Mouse (Mus musculus) right cerebral cortex, postnatal 14 days (tissue): Measurements from ENCODE around the gene Ninl.
A peak's percentile ranks its signal among the peaks of the same experiment; 100 is the strongest.

Experiments used
- DNase-seq: peaks from one replicate; pipeline ENCODE4 v3.0.0; 2022

Ninl gene

GRCm38 (mm10) chr2:151039232-151039695, at the start of gene Ninl, which contains the start of gene Nanp:
Gene Ninl, minus strand, starts transcription at chr2:151039382.
Gene Nanp, minus strand, starts transcription at chr2:151039398.
- peak; percentile 91 for DNase-seq

- no peak for DNase-seq
Observed at GRCm38 (mm10) chr2:151056637-151057036, 17.5 kb upstream of the Ninl start.

- DNase-seq, result no peak
Observed at GRCm38 (mm10) chr2:151040411-151040810, 1.2 kb upstream of the Ninl start.

- no peak for DNase-seq
Observed at GRCm38 (mm10) chr2:151039726-151040125, 544 bp upstream of the Ninl start.

- no peak for DNase-seq
Observed at GRCm38 (mm10) chr2:151038811-151039222, 365 bp downstream of the Ninl start.

GRCm38 (mm10) chr2:151037876-151038552, 1.2 kb downstream of the Ninl start:
- DNase-seq, result no peak

- DNase-seq, result no peak
Observed at GRCm38 (mm10) chr2:151037292-151037691, 1.9 kb downstream of the Ninl start.

GRCm38 (mm10) chr2:151036721-151037120, 2.5 kb downstream of the Ninl start:
- DNase-seq, result no peak

GRCm38 (mm10) chr2:151034435-151034834, 4.7 kb downstream of the Ninl start:
- DNase-seq, result no peak

GRCm38 (mm10) chr2:151021158-151021557, 18.0 kb downstream of the Ninl start:
- no peak for DNase-seq

GRCm38 (mm10) chr2:151015316-151015715, 23.9 kb downstream of the Ninl start:
- no peak for DNase-seq

- no peak for DNase-seq
Observed at GRCm38 (mm10) chr2:151011273-151011672, 27.9 kb downstream of the Ninl start.

- DNase-seq, result no peak
Observed at GRCm38 (mm10) chr2:151009515-151010085, 29.6 kb downstream of the Ninl start.

GRCm38 (mm10) chr2:151008939-151009509, 30.2 kb downstream of the Ninl start:
- peak; percentile 81 for DNase-seq

GRCm38 (mm10) chr2:151008517-151008932, 30.7 kb downstream of the Ninl start:
- DNase-seq, result no peak

GRCm38 (mm10) chr2:151008006-151008405, 31.2 kb downstream of the Ninl start:
- DNase-seq, result no peak

GRCm38 (mm10) chr2:151006281-151006945, 32.8 kb downstream of the Ninl start:
- DNase-seq, result no peak

GRCm38 (mm10) chr2:151004390-151004789, 34.8 kb downstream of the Ninl start:
- no peak for DNase-seq

- no peak for DNase-seq
Observed at GRCm38 (mm10) chr2:151003796-151004195, 35.4 kb downstream of the Ninl start.

- no peak for DNase-seq
Observed at GRCm38 (mm10) chr2:151001619-151002175, 37.5 kb downstream of the Ninl start.

- peak; percentile 59 for DNase-seq
Observed at GRCm38 (mm10) chr2:151000402-151001178, 38.6 kb downstream of the Ninl start.

GRCm38 (mm10) chr2:150999021-150999420, 40.2 kb downstream of the Ninl start:
- no peak for DNase-seq
